Mouse (Mus musculus) CH12.LX (cell line): ENCODE results near the gene Pik3r2.

Source experiments
- ELF1 ChIP-seq: IDR thresholded peaks from 2 replicates; pipeline ENCODE4 v1.6.1; 2014; ENCODE audit warnings: low read depth, mild to moderate bottlenecking, inconsistent platforms, low read length, improper control_type of control experiment
- EP300 ChIP-seq: IDR thresholded peaks from 2 replicates; pipeline ENCODE4 v1.6.1; 2011; ENCODE audit warnings: low read length, improper control_type of control experiment
- MEF2A ChIP-seq: IDR thresholded peaks from 2 replicates; pipeline ENCODE4 v1.6.1; 2014; ENCODE audit warnings: low read depth, mild to moderate bottlenecking, inconsistent platforms, low read length, improper control_type of control experiment, borderline replicate concordance
- NELFE ChIP-seq: IDR thresholded peaks from 2 replicates; pipeline ENCODE4 v1.6.1; 2011; ENCODE audit warnings: low read depth, low read length, improper control_type of control experiment
- PAX5 ChIP-seq: IDR thresholded peaks from 2 replicates; pipeline ENCODE4 v1.6.1; 2012; ENCODE audit warnings: low read length, inconsistent platforms, mixed read lengths
- POLR2AphosphoS2 ChIP-seq: IDR thresholded peaks from 2 replicates; pipeline ENCODE4 v1.6.1; 2011; ENCODE audit warnings: low read depth, low read length, improper control_type of control experiment
- RCOR1 ChIP-seq: conservative IDR thresholded peaks from 2 replicates; pipeline ENCODE4 v1.6.1; 2012; ENCODE audit warnings: low read depth, mild to moderate bottlenecking, inconsistent platforms, low read length, improper control_type of control experiment
- SMC3 ChIP-seq: IDR thresholded peaks from 2 replicates; pipeline ENCODE4 v1.6.1; 2011; ENCODE audit warnings: low read depth, low read length, improper control_type of control experiment

GRCm38 (mm10) chr8:70775851-70776495 lies 540 bp downstream of the Pik3r2 start:
- no peak for TF ChIP-seq POLR2AphosphoS2
- TF ChIP-seq NELFE = no peak
- TF ChIP-seq RCOR1 = 0 out of 2 replicates have a peak, but pooled peaks have one; percentile 14
- no peak for TF ChIP-seq MEF2A
- no peak for TF ChIP-seq SMC3
- no peak for TF ChIP-seq ELF1
- no peak for TF ChIP-seq PAX5
- TF ChIP-seq EP300 = no peak
